Mouse (Mus musculus) telencephalon, adult 2 months (tissue): ENCODE results near the gene Trip13.

Experiments
- DNase-seq: peaks from one replicate; pipeline ENCODE4 v3.0.0-alpha.2; 2011; ENCODE audit warnings: low read depth, low spot score

Gene Trip13

DNA sequence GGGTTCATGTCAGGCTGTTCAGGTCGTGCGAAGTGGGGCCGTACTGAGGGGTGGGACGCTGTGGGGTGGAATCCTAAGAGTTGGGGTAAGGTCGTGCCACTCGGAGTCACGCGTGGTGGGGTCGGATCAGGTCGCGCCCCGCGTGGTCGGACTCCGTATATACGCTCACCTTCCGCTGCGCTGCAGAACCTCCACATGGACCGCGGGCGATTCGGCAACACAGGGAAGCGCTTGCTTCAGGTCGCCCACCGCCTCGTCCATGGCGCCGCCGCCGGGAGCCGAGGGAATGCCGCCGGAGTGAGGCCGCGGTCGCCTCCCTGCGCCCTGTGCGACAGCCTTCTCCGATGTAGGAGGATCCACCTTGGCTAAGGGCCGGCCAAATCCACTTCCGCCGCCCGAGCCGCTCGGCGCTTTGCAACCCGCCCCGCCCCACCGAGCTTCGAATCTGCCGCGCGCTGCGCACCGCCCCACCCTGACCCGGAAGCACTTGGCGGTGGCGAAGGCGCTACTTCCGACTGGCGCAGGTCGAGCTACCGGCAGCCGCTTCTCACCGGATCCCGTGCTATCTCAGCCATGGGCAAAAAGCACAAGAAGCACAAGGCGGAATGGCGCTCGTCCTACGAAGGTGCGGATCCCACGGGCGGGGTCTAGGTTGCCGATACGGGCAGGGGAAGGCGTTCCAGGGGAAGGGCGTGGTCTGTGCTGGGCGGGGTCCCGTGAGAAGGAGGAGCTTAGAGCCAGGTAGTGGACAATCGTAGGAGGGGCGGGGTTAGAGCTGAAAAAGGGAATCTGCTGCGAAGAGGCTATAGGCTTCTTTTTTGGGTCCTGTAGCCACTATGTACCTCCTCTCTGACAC, at the start of gene Trip13, which contains the start of gene Brd9:
Trip13 (minus strand) TSS at position 464 of the 856 bp plus-strand sequence.
Brd9 (plus strand) TSS at position 491 of the 856 bp plus-strand sequence.
- DNase-seq = peak; percentile 62

DNA sequence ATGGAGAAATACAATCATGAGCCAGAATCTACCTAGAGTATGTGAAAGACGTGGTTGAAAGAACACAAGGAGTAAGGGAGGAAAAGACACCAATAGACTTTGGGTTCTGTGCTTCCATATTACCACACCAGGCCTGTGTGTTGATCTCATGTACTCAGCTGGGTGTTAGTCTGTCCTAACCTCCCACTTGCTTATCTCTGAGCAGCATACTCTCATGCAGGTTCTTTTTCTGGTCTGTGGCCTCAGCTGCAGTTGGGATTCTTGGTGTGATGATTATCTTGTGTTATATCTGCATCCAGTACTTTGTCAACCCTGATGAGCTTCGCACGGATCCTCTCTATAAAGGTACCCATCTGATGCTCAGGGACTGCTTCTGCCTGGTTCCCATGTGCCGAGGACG, 39.4 kb upstream of the Trip13 start:
- no peak for DNase-seq

DNA sequence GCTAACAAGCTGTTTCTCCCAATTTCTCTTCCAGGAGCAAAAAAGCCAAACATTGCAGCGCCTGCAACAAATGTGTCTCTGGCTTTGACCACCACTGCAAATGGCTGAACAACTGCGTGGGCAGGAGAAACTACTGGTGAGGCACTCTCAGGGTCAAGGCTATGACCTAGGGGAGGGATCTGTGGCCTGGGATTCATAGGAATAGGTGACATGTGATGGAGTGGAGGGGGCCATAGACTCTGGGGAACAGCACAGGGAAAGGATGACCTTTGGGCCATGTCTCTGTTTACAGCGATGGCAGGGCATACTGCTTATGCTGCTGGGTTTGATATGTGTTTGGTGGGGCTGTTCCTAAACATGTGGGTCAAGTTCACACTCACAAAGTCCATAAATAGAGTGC, 36.9 kb upstream of the Trip13 start:
- no peak for DNase-seq

DNA sequence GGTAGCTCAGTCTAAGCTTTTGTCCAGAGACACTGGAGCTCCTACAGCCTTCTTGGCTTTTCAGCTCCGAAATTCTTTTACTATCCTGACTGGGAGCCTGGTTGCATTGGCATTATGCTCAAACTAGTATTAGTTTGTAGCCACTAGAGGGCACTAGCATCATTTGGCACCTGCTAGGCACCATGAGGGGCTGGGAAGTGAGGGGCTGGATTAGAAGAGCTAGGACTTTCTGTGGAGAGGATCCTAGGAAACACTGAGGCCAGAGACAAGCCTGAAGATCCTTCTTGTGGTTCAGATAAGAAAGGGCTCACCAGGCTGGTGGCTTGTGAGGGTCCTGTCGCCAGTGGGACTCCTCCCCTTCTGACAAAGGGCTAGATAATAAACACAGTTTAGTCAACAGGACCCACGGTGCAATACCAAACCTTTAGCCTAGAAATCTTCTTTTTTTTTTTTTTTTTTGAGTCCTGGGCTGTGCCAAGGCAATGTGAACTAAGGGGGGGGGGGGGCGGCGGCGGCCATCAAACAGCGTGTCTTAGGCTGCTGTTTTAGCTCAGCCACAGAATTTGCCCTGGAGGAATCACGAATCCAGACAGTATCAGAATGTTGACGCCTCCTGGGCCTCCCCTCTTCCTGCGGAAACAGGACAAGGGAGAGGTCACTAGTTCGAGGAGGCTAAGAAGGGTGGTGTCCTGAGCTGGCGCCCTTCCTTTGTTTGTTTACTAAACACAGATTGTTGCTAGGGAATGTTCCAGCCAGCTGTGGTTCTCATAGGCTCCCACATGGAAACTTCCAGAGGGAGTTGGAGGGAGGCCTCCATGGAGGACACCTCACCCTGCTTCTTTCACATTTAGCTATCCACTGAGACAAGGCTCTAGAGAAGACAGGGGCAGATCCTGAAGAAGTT, 33.2 kb upstream of the Trip13 start:
- DNase-seq = peak; percentile 35

DNA sequence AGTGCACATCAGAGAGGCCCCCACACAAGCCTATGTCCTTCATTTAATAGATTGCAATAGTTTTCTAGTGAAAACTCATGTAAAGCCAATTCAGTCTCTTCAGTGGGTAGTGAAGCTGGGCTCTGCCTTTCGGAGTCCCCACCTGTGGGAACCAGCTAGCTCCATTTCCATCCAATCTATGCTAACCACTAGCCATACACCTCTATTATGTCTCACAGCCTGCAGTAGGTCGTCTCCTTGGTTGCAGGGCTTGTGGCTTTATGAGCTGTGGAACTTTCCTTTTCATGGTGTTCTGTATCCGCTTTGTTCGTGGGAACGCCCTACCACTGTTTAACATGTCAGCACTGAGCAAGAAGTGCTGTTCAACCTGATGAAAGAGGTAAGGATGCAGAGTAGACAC, 26.0 kb upstream of the Trip13 start, which contains the start of gene Zdhhc11:
Zdhhc11 (plus strand) TSS at position 301 of the 400 bp plus-strand sequence.
- DNase-seq = no peak

DNA sequence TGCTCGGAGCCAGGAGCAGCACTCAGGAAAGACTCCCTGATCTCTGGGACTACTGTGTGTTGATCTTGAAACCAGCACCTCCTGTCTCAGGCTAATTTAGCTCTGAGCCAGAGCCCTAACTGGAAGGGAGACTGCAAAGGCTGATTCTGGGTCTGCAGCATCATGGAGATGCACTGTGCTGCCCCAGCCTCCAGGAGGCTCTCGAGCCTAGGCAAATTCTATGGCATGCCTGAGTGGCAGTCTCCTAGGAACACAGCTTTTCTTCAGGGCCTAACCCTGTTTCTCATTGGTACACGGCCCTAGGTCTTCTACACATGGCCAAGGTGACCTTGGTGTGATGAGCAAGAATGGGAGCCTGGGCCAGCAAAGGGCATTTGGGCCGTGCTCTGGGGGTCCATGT, 23.6 kb upstream of the Trip13 start:
- DNase-seq = no peak

DNA sequence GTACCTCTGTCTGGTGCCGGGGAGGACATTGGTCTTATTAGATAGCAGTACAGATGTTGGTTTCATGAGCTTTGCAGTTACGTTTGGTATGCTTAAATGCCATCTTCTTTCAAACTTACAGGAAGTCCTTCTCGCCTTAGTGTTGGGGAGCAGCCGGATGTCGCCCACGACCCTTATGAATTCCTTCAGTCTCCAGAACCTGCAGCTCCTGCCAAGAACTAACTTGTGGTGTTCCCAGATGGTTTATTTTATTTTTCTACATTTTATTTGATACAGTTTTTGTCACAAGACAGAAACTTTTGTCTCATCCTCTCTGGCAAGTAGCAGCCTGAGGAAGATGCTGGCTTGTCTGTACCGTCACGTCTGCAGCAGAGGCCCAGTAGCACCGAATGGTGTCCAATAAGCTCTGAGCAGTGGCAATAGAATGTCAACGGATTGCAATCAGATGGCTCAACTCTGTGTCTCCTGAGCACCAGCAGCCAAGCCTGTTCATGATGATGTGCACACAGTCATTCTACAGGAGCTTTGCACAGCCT, 22.6 kb upstream of the Trip13 start:
- peak; percentile 82 for DNase-seq

DNA sequence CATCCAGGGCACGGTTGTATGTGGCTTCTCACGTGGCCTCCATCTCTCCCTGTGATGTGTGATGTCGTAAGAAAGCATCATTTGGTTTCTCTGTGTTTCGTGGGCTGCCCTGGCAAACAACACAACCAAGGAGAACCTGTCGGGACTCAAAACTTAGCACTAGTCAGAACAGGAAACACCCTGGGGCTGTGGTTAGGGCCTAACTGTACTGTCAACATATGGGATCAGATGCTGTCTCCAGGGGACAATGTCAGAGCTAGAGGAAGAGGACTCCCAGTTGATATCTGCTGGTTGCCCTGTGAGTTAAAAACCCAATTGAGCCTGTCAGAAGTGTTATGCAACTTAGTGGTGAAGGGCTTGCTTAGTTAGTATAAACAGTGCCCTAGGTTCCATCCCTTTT, 17.9 kb upstream of the Trip13 start:
- DNase-seq = no peak

DNA sequence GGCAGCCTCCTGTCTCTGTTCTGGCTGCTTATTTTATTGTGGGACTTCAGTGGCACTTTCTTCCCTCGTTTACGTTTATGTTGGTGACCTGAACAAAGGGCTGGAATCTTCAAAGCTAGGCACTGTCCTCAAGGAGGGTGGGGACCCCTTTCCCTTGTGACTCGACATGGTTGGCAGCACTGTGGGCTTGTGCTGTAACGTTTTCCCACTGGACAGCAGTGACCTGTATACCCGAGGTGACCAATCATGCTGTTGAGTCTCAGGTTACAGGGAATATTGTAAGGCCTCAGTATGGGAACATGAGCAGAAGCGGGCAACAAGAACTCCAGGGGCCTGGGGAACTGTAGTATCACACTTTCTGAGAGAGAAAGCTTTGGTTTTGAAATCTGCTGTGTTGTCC, 17.1 kb upstream of the Trip13 start:
- DNase-seq = no peak

DNA sequence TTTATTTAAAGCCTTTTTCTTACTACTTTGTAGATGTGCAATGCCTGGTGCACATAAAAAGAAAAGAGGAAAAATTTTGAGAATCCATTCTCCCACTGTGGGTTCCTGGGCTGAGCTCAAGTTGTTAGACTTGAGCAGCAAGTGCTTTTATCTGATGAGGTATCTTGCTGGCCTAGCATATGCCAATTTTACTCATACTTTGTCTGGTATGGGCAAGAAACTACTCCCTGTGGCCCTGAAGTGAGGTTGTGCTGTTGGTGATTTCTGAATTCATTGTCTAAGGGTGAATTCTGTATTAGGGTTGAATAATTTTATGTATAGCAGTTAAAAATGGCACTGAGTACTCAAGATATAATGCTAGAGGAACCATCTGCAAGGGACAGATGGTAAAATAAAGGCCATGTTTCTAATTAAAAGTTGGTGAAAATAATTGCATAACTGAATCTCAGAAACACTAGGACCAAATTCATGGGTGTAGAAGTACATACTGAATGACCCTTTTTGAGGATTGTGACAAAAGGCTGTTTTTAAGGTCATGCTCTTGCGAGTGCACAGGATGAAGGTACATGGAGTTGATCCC, 16.1 kb upstream of the Trip13 start:
- DNase-seq = peak; percentile 55

DNA sequence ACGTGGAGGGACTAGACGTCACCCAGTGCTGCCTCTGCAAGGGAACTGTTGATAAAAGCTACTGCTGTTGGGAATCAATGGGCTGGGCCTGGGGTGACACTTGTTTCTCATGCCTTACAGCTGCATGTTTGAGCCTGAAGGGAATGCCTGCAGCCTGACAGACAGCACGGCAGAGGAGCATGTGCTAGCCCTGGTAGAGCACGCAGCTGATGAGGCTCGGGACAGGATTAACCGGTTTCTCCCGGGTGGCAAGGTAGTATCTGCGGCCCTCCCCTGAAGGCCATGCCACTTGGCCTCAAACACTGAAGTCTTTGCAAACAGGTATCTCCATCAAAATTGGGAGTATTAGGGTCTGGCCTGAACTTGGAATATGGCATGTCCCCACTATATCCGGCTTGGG, 7.0 kb upstream of the Trip13 start:
- no peak for DNase-seq

DNA sequence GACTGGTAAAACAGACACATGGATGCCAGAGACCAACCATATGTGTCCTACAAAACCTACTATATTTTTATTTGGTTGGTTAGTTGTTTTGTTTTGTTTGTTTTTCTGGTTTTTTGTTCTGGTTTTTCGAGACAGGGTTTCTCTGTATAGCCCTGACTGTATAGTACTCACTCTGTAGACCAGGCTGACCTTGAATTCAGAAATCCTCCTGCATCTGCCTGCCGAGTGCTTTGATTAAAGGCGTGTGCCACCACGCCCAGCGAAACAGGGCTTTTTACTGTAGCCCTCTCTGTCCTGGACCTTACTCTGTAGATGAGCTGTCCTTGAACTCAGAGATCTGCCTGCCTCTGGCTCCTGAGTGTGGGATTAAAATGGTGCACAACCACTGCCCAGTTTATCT, 1.5 kb upstream of the Trip13 start:
- no peak for DNase-seq

DNA sequence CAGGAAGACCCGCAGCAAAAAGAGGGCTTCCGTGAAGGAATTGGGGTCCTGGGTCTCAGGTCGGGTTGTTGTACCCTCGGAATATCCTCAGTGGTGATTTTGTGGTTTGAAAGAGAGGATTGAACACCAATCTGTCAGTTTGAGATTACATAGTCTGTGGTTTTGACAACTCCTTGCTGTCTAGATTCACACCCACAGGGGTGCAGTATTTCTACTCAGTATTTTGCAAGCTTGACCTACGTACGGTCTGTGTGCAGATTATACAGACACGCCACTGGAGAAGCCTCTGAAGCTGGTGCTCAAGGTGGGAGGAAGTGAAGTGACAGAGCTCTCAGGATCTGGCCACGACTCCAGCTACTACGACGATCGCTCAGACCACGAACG, 585 bp upstream of the Trip13 start:
- no peak for DNase-seq

DNA sequence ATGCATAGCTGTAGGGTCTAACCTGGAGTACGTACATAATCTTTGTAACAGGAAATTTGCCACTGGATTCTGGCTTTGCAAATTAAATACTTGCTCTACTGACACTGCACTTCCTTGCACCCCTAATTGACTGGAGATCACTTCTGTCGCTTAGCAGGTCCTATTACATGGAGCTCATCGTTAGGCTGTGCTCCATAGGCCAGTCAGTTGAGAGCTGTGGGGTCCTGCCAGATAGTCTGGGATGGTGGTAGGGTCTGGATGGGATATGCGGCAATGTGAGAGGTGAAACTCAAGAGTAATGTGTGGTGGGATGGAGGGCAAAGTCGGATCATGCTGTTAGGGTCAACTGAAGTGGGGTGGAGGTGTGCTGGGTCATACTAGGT, 655 bp downstream of the Trip13 start:
- DNase-seq = no peak

DNA sequence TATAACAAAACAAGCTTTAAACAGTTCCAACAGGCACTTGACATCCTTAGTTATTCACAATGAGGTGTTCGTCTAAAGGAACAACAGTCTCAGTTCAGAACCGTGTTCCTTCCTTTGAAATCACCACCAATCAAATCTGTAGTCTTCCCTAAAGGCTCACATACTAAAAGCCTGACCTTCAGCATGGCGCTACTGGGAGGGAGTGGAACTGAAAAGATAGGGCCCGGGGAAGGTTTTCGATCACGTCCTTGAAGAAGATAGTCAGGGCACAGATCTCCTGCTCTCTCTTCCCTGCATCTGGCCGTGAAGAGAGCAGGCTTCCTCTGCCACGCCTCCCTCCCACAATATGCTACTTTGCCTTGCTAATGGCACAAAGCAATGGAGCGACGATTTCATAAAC, 5.4 kb downstream of the Trip13 start:
- no peak for DNase-seq

DNA sequence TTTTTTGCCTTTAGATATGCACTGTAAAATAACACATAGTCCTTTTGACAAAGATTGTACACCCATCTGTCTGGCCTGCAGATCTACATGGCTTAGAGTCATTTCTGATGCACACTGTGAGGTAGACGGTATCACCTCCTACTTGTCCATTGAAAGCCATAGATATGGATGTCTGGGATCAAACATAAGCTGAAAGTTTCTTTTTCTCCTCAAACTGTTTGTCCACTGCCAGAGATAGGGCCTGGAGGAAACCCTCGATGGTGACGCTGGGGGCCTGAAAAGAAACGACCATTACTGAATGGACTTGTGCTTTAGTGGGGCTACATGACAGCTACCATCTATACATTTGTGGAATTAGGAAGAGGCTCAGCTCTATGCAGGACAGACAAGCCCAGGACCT, 24.5 kb downstream of the Trip13 start:
- no peak for DNase-seq

DNA sequence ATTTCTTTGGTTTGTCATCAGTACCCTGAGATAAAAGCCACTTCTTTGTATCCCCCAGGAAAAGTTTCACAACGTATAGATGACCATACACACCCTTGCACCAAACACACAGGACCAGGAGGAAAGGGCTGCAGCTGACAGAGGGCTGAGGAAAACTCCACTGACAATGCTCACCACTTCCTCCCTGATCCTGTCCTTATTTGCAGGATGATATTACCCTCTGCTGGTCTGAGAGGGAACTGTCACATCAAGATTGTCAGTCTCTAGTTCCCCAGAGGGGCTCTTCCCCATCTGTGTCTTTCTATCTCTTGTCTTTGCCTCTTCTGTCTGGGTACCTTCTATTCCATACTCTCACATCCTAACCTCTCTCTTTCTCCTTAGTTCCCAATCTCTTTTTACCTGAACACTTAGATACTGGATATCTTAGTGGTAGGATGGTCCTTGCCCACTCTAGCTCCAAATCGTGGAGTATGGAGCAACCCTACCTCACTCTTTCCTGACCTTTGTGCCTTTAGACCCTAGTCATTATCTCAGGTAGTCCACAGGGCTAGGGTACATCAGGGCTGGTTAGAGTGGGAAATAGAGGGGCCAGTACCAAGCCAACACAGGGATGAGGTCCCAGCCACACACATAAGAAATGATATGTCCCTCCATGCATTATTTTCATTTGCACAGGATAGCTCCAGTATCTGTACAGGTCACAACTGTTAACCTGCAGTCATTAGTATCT, 29.7 kb downstream of the Trip13 start:
- no peak for DNase-seq

DNA sequence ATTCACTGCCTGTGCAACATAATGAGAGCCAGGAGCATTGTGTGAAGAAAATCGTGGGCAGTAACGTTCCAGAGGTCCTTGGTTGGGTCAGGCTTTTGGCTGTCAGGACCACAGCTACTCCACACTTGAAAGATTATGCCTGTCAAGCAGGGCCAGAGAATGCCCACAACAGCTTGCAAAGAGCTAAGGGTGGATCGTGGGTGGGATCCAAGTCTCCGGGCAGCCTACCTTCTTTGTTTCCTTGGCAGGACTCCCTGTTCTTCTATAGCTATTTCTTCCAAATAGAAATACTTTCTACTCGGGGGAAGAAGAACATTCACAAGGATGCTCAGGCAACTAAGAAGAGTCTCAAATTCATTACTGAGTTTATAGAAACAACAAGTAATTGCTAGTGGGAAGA, 30.4 kb downstream of the Trip13 start:
- DNase-seq = no peak

DNA sequence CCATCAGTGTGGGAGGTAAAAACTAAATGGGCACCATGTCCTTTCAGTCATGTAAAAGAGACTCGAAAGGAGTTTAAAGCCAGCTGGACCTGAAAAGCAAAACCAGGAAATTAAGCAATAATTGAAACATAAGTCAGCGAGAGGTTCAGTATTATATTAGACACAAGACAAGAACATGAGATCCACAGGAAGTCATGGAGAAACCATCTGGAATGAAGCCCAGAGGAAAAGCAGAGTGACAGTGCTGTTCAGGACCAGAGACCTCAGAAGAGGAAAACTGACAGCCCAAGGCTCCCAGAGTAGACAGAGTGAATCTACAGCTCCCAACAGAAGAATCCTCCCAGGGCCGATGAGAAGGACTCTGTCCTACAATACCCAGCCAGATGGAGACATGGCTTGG, 40.0 kb downstream of the Trip13 start:
- DNase-seq = no peak

DNA sequence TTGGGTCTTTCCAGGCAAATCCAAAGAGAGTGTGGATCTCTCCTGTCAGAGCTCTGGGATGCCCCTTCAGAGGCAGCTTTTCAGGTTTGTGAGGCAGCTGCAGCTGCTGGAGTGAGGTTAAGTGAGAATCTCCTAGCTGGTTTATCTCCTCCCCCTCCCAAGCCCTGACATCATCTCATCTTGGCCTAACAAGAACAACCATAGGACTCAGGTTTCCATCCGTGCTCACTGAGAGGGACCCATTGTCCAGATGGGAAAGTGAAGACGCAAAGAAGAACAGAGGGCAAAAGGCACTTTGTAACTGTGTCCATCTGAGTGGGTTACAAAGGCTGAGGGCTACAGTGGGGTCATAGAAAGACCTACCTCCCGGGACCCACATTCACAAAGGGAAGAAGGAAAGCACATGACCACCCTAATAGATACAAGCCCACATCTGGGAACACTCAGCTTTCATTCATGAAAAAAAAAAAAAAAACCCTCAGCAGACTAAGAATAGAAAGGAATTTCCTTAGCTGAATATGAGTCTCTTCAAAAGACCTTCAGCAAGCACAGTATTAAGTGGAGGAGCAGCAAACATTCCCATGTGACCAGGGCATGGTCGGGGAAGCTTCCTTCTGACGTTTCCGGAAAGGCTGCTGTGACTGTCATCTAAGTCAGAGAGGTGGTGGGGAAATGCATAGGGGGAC, 44.9 kb downstream of the Trip13 start:
- DNase-seq = no peak

DNA sequence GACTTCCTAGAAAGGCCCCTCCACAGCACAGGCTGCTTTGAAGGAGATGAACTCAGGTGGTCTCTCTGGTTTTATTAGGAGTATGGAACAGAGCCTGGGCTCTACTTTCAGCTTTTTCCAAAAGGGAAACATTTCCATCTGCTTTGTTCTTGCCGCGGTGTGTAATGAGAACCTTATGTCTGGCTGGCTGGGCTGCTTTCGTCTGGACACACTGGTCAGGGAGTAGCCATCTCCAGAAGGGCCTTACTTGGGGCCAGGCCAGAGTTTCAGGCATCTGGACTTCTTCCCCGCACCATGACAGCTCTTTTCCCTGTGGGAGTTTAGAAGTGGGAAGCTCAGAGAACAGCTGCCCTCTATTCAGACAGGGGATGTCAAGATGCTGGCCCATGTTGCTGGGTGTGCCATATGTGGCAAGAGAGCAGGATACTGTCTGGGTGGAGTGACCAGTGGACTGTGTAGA, 50.1 kb downstream of the Trip13 start:
- no peak for DNase-seq
